Mouse (Mus musculus) C2C12 (cell line): ENCODE results near the gene Ctcfl.

Source experiments
- CTCF ChIP-seq: IDR thresholded peaks from one replicate; pipeline ENCODE4 v1.5.1; 2011; ENCODE audit not compliant: control insufficient read depth, insufficient read depth, insufficient read length
- MAX ChIP-seq: IDR thresholded peaks from one replicate; pipeline ENCODE4 v1.6.1; 2011; ENCODE audit warnings: mild to moderate bottlenecking, control low read depth
- MYOD1 ChIP-seq: IDR thresholded peaks from one replicate; pipeline ENCODE4 v1.6.1; 2011; ENCODE audit warnings: low read depth; ENCODE audit not compliant: control insufficient read depth, insufficient read length
- USF1 ChIP-seq: IDR thresholded peaks from one replicate; pipeline ENCODE4 v1.6.1; 2011; ENCODE audit warnings: low read depth, mild to moderate bottlenecking, control low read depth, moderate library complexity

- TF ChIP-seq CTCF (no peak), MYOD1 (no peak), USF1 (no peak), MAX (no peak)
These were observed 72.6 kb downstream of the Ctcfl start for GRCm38 (mm10) chr2:173046582-173047297.
